Mouse (Mus musculus) midbrain, postnatal 0 days (tissue): ENCODE measurements around the gene Nup160. TPM values are rescaled to one million over a fixed set of nuclear protein-coding genes. Genes with fewer than 3 reads are reported as not detected.
A peak's percentile ranks its signal among the peaks of the same experiment; 100 is the strongest.

Source experiments
- ATAC-seq: fragments of 200-750 bp; cut with Nextera tagmentation; 2 replicates; pipeline ENCODE4 v1.8.0; 2017; ENCODE audit warnings: moderate number of reproducible peaks, mild to moderate bottlenecking, moderate TSS enrichment, moderate library complexity; ENCODE audit not compliant: low FRiP score
- DNase-seq: peaks from one replicate; pipeline ENCODE4 v3.0.0-alpha.2; 2015; ENCODE audit warnings: low spot score
- H3K27ac ChIP-seq: fragments of 300-500 bp; sonication (generic); 2 replicates; pipeline ENCODE4 v1.5.1; 2014; ENCODE audit warnings: low read depth, mild to moderate bottlenecking, low read length, mixed read lengths
- H3K27me3 ChIP-seq: fragments of 300-500 bp; sonication (generic); 2 replicates; pipeline ENCODE4 v1.6.1; 2014; ENCODE audit warnings: low read length, control low read depth, mixed read lengths; ENCODE audit not compliant: insufficient read depth
- H3K36me3 ChIP-seq: fragments of 300-500 bp; sonication (generic); 2 replicates; pipeline ENCODE4 v1.6.1; 2014; ENCODE audit warnings: low read length, control low read depth, mixed read lengths; ENCODE audit not compliant: insufficient read depth
- H3K4me1 ChIP-seq: fragments of 300-500 bp; sonication (generic); 2 replicates; pipeline ENCODE4 v1.6.1; 2014; ENCODE audit warnings: mild to moderate bottlenecking, control low read depth, antibody characterized with exemption, low read length, mixed read lengths; ENCODE audit not compliant: insufficient read depth
- H3K4me2 ChIP-seq: fragments of 300-500 bp; sonication (generic); 2 replicates; pipeline ENCODE4 v1.6.1; 2014; ENCODE audit warnings: low read depth, mild to moderate bottlenecking, low read length, mixed read lengths; ENCODE audit not compliant: poor library complexity, severe bottlenecking
- H3K4me3 ChIP-seq: fragments of 300-500 bp; sonication (generic); 2 replicates; pipeline ENCODE4 v1.5.1; 2014; ENCODE audit warnings: low read depth, mild to moderate bottlenecking, low read length, moderate library complexity
- H3K9ac ChIP-seq: fragments of 300-500 bp; sonication (generic); replicated peaks from 2 replicates; pipeline ENCODE4 v1.6.1; 2014; ENCODE audit warnings: mild to moderate bottlenecking, low read length, moderate library complexity, mixed read lengths; ENCODE audit not compliant: poor library complexity, severe bottlenecking
- H3K9me3 ChIP-seq: fragments of 300-500 bp; sonication (generic); 2 replicates; pipeline ENCODE4 v1.6.1; 2016; ENCODE audit warnings: low read length, control low read depth
- CTCF ChIP-seq: IDR thresholded peaks from 2 replicates; pipeline ENCODE4 v1.5.1; 2016; ENCODE audit warnings: antibody characterized with exemption, mild to moderate bottlenecking
- WGBS: fragments of 180-500 bp; shearing (Covaris S2); extraction: QIAGEN DNeasy Blood & Tissue Kit; methylation state at CpG from one replicate; pipeline ENCODE4 v1.1.7; 2014; 5-methylcytosine and 5-hydroxymethylcytosine counted together
- polyA plus RNA-seq: library from polyadenylated mRNA; unstranded; fragments of >200 nt; fragmentation: Nextera tagmentation; extraction: Ambion mirVana; gene quantifications from 2 replicates; pipeline ENCODE4 v1.2.1, GENCODE M21; 2015
- total RNA-seq: library from RNA; depleted of rRNA; stranded (reverse); fragments of >200 nt; gene quantifications from 2 replicates; pipeline ENCODE4 v1.2.3, GENCODE M21; 2014

The Nup160 gene
- total and polyA plus RNA-seq, 2 experiments from 2014 or later = 11.2 to 20.9 TPM

- TF ChIP-seq CTCF = no peak
- ATAC-seq (no peak), DNase-seq (no peak)
- 82% methylated on average over 6 of the region's 6 CpGs for WGBS
- H3K4me2 ChIP-seq = no peak overlapping the region
- no peaks in the 10 kb centered on the region for H3K27me3 ChIP-seq
- H3K4me1 ChIP-seq = no peaks in the 10 kb centered on the region
- H3K4me3 ChIP-seq = no peak overlapping the region
- H3K9me3 ChIP-seq = no peaks in the 10 kb centered on the region
- no peaks in the 10 kb centered on the region for H3K36me3 ChIP-seq
- H3K9ac ChIP-seq = no peak overlapping the region
- no peak overlapping the region for H3K27ac ChIP-seq
These were observed 6.7 kb upstream of the Nup160 start for GRCm38 (mm10) chr2:90670343-90670742.

- no peak for TF ChIP-seq CTCF
- 97% methylated on average over 1 of the region's 1 CpGs for WGBS
- no peak for DNase-seq
These were observed 3.7 kb upstream of the Nup160 start for GRCm38 (mm10) chr2:90673339-90673738.

GRCm38 (mm10) chr2:90674555-90674954 lies 2.5 kb upstream of the Nup160 start:
- H3K36me3 ChIP-seq = no peaks in the 10 kb centered on the region
- H3K9me3 ChIP-seq = no peaks in the 10 kb centered on the region
- no peak overlapping the region for H3K4me3 ChIP-seq
- no peaks in the 10 kb centered on the region for H3K27me3 ChIP-seq
- H3K9ac ChIP-seq = no peak overlapping the region
- H3K27ac ChIP-seq = no peak overlapping the region
- peak; percentile 39 for TF ChIP-seq CTCF
- 97% methylated on average over 2 of the region's 2 CpGs for WGBS
- no peak overlapping the region for H3K4me2 ChIP-seq
- H3K4me1 ChIP-seq = no peaks in the 10 kb centered on the region
- ATAC-seq = no peak
- no peak for DNase-seq

More at GRCm38 (mm10) chr2:90673339-90673738, 3.7 kb upstream of the Nup160 start:
- Histone ChIP-seq H3K4me1 (no peaks in the 10 kb centered on the region), H3K9ac (no peak overlapping the region), H3K9me3 (no peaks in the 10 kb centered on the region), H3K27ac (no peak overlapping the region), H3K4me3 (no peak overlapping the region), H3K4me2 (no peak overlapping the region), H3K36me3 (no peaks in the 10 kb centered on the region), H3K27me3 (no peaks in the 10 kb centered on the region)
- ATAC-seq = no peak

GRCm38 (mm10) chr2:90675488-90675887 lies 1.5 kb upstream of the Nup160 start:
- no peaks in the 10 kb centered on the region for H3K9me3 ChIP-seq
- DNase-seq (no peak), ATAC-seq (no peak)
- no peak overlapping the region for H3K9ac ChIP-seq
- no peak overlapping the region for H3K4me2 ChIP-seq
- H3K4me1 ChIP-seq = no peaks in the 10 kb centered on the region
- 91% methylated on average over 2 of the region's 2 CpGs for WGBS
- H3K36me3 ChIP-seq = no peaks in the 10 kb centered on the region
- no peaks in the 10 kb centered on the region for H3K27me3 ChIP-seq
- no peak overlapping the region for H3K27ac ChIP-seq
- no peak overlapping the region for H3K4me3 ChIP-seq
- no peak for TF ChIP-seq CTCF

- peak overlapping the region; percentile 82 for H3K27ac ChIP-seq
- ATAC-seq (peak; percentile 53), DNase-seq (no peak)
- peak overlapping the region; percentile 69 for H3K4me3 ChIP-seq
- peak overlapping the region; percentile 74 for H3K9ac ChIP-seq
- H3K27me3 ChIP-seq = no peaks in the 10 kb centered on the region
- H3K4me2 ChIP-seq = peak overlapping the region; percentile 47
- 31% methylated on average over 25 of the region's 26 CpGs for WGBS
- no peaks in the 10 kb centered on the region for H3K9me3 ChIP-seq
- H3K4me1 ChIP-seq = no peaks in the 10 kb centered on the region
- peak; percentile 65 for TF ChIP-seq CTCF
- H3K36me3 ChIP-seq = no peaks in the 10 kb centered on the region
These were observed 1.4 kb downstream of the Nup160 start for GRCm38 (mm10) chr2:90678256-90679060.

- peak; percentile 91 for DNase-seq
- H3K4me2 ChIP-seq = peak overlapping the region; percentile 86
- peaks cover under 1% of the 10 kb centered on the region; the same call in 1 of the 2 replicates for H3K36me3 ChIP-seq
- no peaks in the 10 kb centered on the region for H3K9me3 ChIP-seq
- under 1% methylated on average over 63 of the region's 63 CpGs for WGBS
- no peaks in the 10 kb centered on the region for H3K4me1 ChIP-seq
- peak overlapping the region; percentile 82 for H3K27ac ChIP-seq
- peak; percentile 98 for ATAC-seq
- H3K27me3 ChIP-seq = no peaks in the 10 kb centered on the region
- H3K4me3 ChIP-seq = peak overlapping the region; percentile 69
- TF ChIP-seq CTCF = no peak; the same call in 1 of the 2 replicates
- peak overlapping the region; percentile 74 for H3K9ac ChIP-seq
These were observed 2.2 kb downstream of the Nup160 start for GRCm38 (mm10) chr2:90679061-90679810.
